Mouse (Mus musculus) gastrocnemius, postnatal 14 days (tissue): ENCODE results near the gene Exoc4. TPM values are rescaled to one million over a fixed set of nuclear protein-coding genes. Genes with fewer than 3 reads are reported as not detected.

Source experiments
- DNase-seq: peaks from one replicate; pipeline ENCODE4 v3.0.0; 2021; ENCODE audit warnings: mixed read lengths
- intact Hi-C: fragments of 180-260 bp; cut with DNase I; formaldehyde crosslinking; loops from one replicate; pipeline ENCODE4 v1.15.1; 2025; ENCODE audit warnings: low total_unique reads
- long read RNA-seq, 2 experiments: library from polyadenylated mRNA; stranded (forward); transcript quantifications; one replicate each; pipeline ENCODE4 v2.0.0; 2021
- total RNA-seq, 2 experiments: library from RNA; stranded (reverse); gene quantifications; 2 replicates each; pipeline ENCODE4 v1.2.3; 2021

Gene Exoc4
- 10 to 100 TPM; 36.3 to 36.6 TPM for total RNA-seq
- long read RNA-seq, experiment 1, full-length matches to known transcripts = 2 of 7 reads
- long read RNA-seq, experiment 1, partial matches to known transcripts = 4 of 7 reads
- long read RNA-seq, experiment 1, other reads (novel, unspliced or antisense) = 1 of 7 reads
- long read RNA-seq, experiment 2, full-length matches to known transcripts = 3 of 13 reads
- long read RNA-seq, experiment 2, partial matches to known transcripts = 8 of 13 reads
- long read RNA-seq, experiment 2, other reads (novel, unspliced or antisense) = 2 of 13 reads

- peak; percentile 92 for DNase-seq
- intact Hi-C loops = no loop called here
Observed at GRCm38 (mm10) chr6:33248894-33249758, at the start of gene Exoc4. TSS of gene Exoc4 (plus strand) at chr6:33249085.

DNA sequence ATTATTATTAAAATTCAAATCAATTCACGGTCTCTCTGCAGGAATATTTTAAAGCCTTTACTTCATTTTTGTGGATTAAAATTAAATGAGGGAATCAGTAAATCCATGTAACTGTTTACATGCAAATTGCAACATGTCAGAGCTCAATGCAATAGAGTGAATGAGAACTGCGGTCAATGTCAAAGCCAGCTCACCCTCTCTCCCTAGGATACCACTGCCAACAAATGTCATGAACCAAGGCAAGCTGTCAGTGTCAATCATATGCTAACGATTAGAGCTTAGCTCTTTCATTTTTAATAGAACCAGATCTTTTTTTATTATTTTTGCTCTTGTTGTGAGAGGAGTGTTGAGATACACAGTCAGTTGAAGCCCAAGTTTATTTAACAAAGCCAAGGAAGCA is 30.1 kb upstream of the Exoc4 start:
- intact Hi-C loops = no loop called here
- no peak for DNase-seq

GRCm38 (mm10) chr6:33226700-33227099 is 22.2 kb upstream of the Exoc4 start:
- intact Hi-C loops = no loop called here
- no peak for DNase-seq

DNA sequence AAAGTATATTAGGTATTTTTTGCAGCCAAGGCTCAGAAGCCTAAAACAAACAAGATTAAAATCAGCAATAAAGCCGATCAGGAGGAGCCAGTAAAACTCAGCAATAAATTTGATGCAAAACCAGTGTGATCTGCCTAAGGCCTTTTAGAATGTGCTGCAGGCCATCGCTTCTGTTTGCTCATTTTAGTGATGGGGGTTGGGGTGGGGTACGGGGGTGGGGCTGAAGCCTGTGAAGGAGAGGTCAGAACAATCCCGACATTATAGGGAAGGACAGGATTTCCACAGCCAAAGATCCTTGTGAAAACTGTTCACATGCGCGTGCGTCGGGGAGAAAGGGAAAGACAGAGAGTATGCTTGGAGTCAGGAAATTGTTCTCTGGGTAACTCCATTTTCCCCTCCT is 21.5 kb upstream of the Exoc4 start:
- intact Hi-C loops = no loop called here
- DNase-seq = no peak

GRCm38 (mm10) chr6:33241250-33241649 is 7.6 kb upstream of the Exoc4 start:
- intact Hi-C loops = no loop called here
- no peak for DNase-seq

DNA sequence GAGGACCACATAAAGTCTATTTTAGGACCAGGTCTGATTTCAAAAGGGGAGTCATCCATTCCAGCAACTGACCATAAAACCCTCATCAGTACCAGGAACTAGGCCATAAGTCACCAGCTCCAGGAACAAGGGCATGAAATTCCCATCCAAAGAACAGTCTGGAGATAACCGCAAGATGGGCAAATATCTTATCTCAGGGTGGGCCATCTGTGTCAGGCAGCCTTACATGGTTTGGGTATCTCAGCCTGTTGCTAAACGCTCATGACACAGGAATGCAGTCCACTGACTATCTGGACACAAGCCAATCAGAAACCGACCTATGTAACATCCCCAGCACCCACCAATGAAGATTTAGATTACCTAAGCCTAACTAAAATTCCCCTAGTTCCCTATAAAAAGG is 4.3 kb upstream of the Exoc4 start:
- intact Hi-C loops = no loop called here

GRCm38 (mm10) chr6:33247146-33247545 is 1.7 kb upstream of the Exoc4 start:
- no peak for DNase-seq
- intact Hi-C loops = no loop called here

More for the DNA sequence above, 4.3 kb upstream of the Exoc4 start:
- no peak for DNase-seq

DNA sequence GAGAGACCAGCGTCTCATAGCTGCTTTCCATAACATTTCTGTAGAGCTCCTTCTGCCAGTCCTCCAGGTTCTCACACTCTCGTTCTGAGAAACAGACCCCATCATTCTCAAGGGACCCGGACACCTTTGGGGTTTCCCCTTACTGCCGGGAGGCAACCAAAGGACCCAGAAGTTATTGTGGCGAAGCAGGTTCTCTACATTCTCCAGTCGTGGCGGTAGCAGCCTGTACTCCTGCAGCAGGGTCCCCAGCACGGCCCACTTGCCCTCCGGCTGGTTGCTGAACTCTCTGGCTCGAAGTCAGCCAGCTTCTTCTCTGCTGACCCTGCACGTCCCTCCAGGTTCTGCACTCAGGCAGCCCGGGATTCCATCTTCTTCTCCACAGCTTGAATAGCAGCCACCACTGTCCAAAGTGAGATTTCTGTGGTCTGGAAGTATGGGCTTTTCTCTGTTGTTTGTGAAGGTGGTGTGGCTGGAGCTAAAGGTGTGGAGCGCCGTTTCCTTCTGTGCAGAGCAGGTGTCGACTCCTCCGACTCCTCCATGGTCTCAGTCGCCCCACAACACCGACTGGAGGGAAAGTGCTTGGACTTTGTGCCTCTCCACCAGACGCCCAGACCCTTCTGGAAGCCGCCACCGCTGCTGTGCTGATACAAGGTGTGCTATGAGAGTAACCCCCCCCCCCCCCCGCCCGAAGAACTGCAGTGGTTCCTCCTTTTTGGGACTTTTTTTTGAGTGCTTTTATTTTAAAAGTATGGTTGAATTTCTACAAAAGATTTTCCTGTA is 1.1 kb upstream of the Exoc4 start:
- intact Hi-C loops = no loop called here
- DNase-seq = no peak

- DNase-seq = no peak
- intact Hi-C loops = no loop called here
Observed at GRCm38 (mm10) chr6:33256638-33257037, 7.8 kb downstream of the Exoc4 start.

DNA sequence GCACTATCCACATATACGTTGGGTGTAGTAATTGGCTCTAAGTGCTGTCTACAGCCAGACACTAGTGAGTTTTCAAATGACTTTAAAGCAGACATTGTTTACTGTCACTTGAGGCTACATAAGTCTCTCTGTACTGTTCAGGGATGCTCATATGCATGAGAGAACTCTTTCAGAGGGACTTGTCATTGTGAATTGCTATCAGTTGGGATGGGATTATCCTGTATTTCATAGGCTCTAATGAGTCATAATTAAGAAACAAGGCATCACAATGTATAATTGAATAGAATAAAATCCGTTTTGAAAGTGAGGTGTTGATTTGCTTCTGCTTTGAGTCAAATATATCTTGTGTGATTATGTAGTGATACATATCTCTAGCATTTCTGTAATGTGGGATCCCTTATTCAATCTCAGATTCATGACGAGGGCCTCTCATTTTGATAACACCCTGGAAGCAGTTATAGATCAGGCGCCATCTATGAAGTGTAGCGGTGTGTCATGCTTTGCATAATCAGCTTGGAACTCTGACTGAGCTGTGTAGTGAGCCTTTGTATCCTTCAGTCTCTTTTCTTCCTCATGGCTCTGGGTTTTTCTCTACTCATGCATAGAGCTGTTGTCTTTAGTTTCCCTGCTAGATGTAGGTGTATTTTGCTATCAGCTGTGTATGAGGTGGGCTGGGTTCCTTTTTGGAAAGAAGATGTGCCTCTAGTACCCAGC is 8.3 kb downstream of the Exoc4 start:
- intact Hi-C loops = no loop called here
- DNase-seq = no peak

- intact Hi-C loops = no loop called here
- no peak for DNase-seq
Observed at GRCm38 (mm10) chr6:33259926-33260325, 11.0 kb downstream of the Exoc4 start.

- DNase-seq = no peak
- intact Hi-C loops = no loop called here
Observed at GRCm38 (mm10) chr6:33261606-33262005, 12.7 kb downstream of the Exoc4 start.

DNA sequence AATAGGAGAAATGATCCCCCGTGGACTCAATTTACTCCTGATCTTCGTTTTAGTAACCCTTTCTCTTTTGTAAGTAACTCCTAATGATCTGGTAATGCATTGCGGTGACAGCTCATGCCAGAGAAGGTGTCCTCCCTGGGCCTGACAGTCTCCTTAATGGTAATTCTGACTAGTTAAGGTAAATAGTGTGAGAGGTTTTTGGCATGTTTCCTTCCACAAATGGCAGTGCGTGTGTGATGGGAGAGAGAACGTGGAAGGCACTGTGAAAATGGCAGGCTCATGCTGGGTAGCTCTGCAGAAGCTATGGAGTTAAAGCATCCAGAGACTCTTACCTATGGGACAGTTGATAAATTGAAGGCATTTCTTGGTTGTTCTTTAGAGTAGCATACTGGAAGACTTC is 15.1 kb downstream of the Exoc4 start:
- intact Hi-C loops = no loop called here
- no peak for DNase-seq

- intact Hi-C loops = no loop called here
Observed at GRCm38 (mm10) chr6:33264388-33264787, 15.5 kb downstream of the Exoc4 start.

GRCm38 (mm10) chr6:33267571-33267970 is 18.7 kb downstream of the Exoc4 start:
- intact Hi-C loops = no loop called here
- no peak for DNase-seq

More at GRCm38 (mm10) chr6:33264388-33264787, 15.5 kb downstream of the Exoc4 start:
- no peak for DNase-seq

DNA sequence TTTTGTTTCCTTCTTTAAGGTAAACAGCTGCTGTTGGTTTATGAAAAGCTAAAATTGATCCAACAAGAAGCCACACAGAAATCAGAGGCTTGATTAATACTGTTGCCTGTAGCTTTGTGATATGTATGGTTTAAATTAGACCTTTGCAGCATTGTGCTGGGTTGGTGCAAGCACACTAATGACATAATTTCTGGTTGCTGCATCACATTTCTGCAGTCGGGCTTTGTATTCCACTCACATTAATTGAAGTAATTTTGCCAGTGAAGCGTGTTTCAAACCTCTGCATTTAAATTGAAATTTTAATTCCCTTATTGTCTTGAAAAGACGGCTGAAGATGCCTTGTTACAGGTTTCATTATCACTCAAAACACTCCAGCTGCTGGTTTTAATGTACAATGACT is 34.6 kb downstream of the Exoc4 start:
- intact Hi-C loops = no loop called here
- no peak for DNase-seq

DNA sequence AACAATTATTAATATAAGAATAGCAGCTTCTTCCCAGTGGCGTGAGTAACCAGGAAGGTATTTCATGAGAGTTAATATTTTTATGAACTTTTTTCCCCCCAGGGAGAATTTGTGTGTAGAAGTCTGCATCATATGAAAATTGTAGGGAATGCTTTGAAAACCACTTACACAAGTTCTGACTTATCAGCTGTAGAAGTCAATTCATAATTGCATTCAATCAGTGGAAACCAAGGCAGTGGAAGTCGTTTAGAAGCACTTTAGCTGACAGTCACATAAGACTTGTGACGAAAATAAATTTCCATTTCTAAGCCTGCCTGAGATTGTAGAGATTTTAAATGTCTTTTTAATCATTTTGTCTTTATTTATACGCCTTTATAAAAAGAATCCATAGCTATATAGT is 35.1 kb downstream of the Exoc4 start:
- no peak for DNase-seq
- intact Hi-C loops = no loop called here

- no peak for DNase-seq
- intact Hi-C loops = no loop called here
Observed at GRCm38 (mm10) chr6:33286376-33286775, 37.5 kb downstream of the Exoc4 start.

GRCm38 (mm10) chr6:33294626-33295025 is 45.7 kb downstream of the Exoc4 start:
- intact Hi-C loops = no loop called here
- DNase-seq = peak; percentile 13

DNA sequence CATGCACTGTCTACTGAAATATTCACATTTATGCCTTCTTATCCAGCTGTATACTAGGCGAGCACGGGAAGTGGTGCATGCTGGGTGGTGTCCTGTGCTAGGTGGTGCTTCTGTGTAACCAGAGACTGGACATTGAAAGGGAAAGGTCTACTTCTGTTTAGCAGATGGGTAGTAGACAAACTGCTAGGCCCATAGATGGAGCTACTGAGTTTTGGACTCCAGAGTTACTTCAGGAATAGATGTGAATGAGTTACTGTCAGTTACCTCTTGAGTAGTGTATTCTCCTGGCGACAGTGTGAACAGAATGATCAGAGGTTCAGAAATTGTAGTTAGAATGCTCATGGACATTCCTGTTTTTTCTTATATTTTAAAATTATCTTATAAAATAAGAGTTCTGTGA is 48.7 kb downstream of the Exoc4 start:
- intact Hi-C loops = no loop called here
- no peak for DNase-seq
